Mouse (Mus musculus): ENCODE measurements around the gene Pcsk2. TPM values are rescaled to one million over a fixed set of nuclear protein-coding genes. Genes with fewer than 3 reads are reported as not detected.

The Pcsk2 gene
- polyA plus RNA-seq (2015; fragmentation: Nextera tagmentation; extraction: Ambion mirVana), result 1.5 and 2.2 TPM in 2 replicates

- Histone ChIP-seq H3K9ac (peak within 1 kb of the TSS; percentile 8; the same call in 1 of the 2 replicates), H3K9me3 (no peaks in the 10 kb centered on the region), H3K4me2 (replicated peaks) (peak within 1 kb of the TSS; percentile 81), H3K4me3 (replicated peaks) (peak within 1 kb of the TSS; percentile 48), H3K27me3 (replicated peaks) (peaks cover 39% of the 10 kb centered on the region), H3K36me3 (no peaks in the 10 kb centered on the region), H3K4me1 (replicated peaks) (0 out of 2 replicates have a peak, but pooled peaks cover 9% of the 10 kb centered on the region), H3K27ac (no peak within 1 kb of the TSS)
- ATAC-seq, result peak; percentile 96
- under 1% methylated on average over 33 of the region's 51 CpGs for WGBS
Observed at GRCm38 (mm10) chr2:143545758-143546246, at the start of gene Pcsk2. Gene Pcsk2, plus strand, starts transcription at chr2:143546156.

DNA sequence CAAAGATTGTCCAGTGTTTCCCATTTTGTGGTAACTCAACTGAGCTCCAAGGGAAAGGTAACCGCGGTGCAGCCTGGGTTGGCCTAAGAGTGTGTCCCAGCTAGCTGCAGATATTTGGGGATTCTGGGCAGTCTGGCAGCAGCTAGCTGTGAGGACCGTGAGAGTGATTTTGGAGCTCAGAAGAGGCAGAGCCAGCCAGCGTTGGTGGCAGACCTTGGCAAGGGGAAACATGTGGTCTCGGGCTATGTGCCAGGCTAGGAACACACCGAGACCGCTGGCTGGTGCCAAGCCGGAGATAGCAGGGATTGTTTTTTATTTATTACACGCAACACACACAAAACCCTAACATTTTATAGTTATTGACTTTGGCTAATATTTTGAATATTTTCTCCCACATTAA lies 45.1 kb upstream of the Pcsk2 start:
- ATAC-seq, result no peak
- Histone ChIP-seq H3K27me3 (replicated peaks) (no peaks in the 10 kb centered on the region), H3K4me3 (replicated peaks) (no peak overlapping the region), H3K9ac (no peak overlapping the region), H3K27ac (no peak overlapping the region), H3K4me1 (replicated peaks) (no peaks in the 10 kb centered on the region), H3K4me2 (replicated peaks) (no peak overlapping the region), H3K36me3 (no peaks in the 10 kb centered on the region), H3K9me3 (no peaks in the 10 kb centered on the region)
- 95% methylated on average over 9 of the region's 9 CpGs for WGBS

GRCm38 (mm10) chr2:143501760-143502159 lies 44.2 kb upstream of the Pcsk2 start:
- 51% methylated on average over 5 of the region's 5 CpGs for WGBS
- H3K9me3 ChIP-seq, result no peaks in the 10 kb centered on the region
- no peak overlapping the region for H3K9ac ChIP-seq
- no peak for ATAC-seq
- no peak overlapping the region for H3K4me2 ChIP-seq (replicated peaks)
- H3K4me1 ChIP-seq (replicated peaks), result no peaks in the 10 kb centered on the region
- no peaks in the 10 kb centered on the region for H3K27me3 ChIP-seq (replicated peaks)
- no peak overlapping the region for H3K4me3 ChIP-seq (replicated peaks)
- no peaks in the 10 kb centered on the region for H3K36me3 ChIP-seq
- no peak overlapping the region for H3K27ac ChIP-seq

DNA sequence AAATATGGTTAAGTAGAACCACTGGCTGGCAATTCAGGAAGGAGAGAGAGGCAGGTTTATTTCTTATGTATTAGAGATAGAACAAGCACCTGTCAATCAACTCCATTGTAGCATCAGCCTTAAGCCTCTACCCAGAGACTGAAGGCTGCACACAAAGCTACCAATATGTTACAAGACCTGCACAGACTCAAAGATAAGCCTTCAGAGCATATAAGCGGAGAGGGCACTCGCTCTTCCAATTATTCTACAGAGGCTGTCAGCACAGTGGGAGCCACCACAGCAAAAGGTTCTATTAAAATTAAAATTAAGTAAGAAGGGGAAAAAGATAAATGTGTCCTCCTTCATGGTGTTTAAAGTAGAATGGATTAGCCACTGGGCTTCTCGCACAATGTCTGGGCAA lies 43.8 kb upstream of the Pcsk2 start:
- 90% methylated on average over 3 of the region's 3 CpGs for WGBS
- H3K36me3 ChIP-seq, result no peaks in the 10 kb centered on the region
- H3K9me3 ChIP-seq, result no peaks in the 10 kb centered on the region
- ATAC-seq, result no peak
- no peak overlapping the region for H3K27ac ChIP-seq
- no peak overlapping the region for H3K9ac ChIP-seq
- no peaks in the 10 kb centered on the region for H3K4me1 ChIP-seq (replicated peaks)
- H3K4me3 ChIP-seq (replicated peaks), result no peak overlapping the region
- H3K4me2 ChIP-seq (replicated peaks), result no peak overlapping the region
- no peaks in the 10 kb centered on the region for H3K27me3 ChIP-seq (replicated peaks)

DNA sequence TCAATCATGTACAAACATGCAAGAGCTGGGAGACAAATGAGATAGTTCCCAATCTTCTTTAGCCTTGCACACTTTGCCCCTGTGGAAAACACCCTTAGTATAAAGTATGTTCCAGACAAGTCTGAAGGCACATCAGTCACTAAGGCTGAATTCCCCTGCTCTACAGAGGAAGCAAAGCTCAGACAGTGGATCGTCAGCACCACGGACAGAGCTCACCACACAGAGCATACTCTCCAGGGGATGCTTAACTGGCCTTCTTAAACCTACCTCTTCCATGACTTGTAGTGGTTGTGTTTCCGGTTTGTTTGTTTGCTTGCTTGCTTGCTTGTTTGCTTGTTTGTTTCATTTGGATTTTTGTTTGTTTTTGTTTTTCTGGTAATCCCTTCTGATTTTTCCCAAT lies 9.5 kb upstream of the Pcsk2 start:
- H3K36me3 ChIP-seq, result no peaks in the 10 kb centered on the region
- H3K4me3 ChIP-seq (replicated peaks), result no peak overlapping the region
- no peaks in the 10 kb centered on the region for H3K9me3 ChIP-seq
- H3K27ac ChIP-seq, result no peak overlapping the region
- H3K9ac ChIP-seq, result no peak overlapping the region
- 9% methylated on average over 3 of the region's 3 CpGs for WGBS
- H3K4me2 ChIP-seq (replicated peaks), result no peak overlapping the region
- no peaks in the 10 kb centered on the region for H3K4me1 ChIP-seq (replicated peaks)
- H3K27me3 ChIP-seq (replicated peaks), result no peaks in the 10 kb centered on the region; the same call in 1 of the 2 replicates
- no peak for ATAC-seq

- Histone ChIP-seq H3K4me3 (replicated peaks) (peak overlapping the region; percentile 48), H3K9ac (peak overlapping the region; percentile 8; the same call in 1 of the 2 replicates), H3K36me3 (no peaks in the 10 kb centered on the region), H3K9me3 (no peaks in the 10 kb centered on the region), H3K4me1 (replicated peaks) (0 out of 2 replicates have a peak, but pooled peaks cover 9% of the 10 kb centered on the region), H3K4me2 (replicated peaks) (peak overlapping the region; percentile 81), H3K27me3 (replicated peaks) (peaks cover 39% of the 10 kb centered on the region), H3K27ac (no peak overlapping the region)
- peak; percentile 52 for ATAC-seq
- WGBS, result under 1% methylated on average over 7 of the region's 7 CpGs
Observed at GRCm38 (mm10) chr2:143545299-143545751, 631 bp upstream of the Pcsk2 start.

DNA sequence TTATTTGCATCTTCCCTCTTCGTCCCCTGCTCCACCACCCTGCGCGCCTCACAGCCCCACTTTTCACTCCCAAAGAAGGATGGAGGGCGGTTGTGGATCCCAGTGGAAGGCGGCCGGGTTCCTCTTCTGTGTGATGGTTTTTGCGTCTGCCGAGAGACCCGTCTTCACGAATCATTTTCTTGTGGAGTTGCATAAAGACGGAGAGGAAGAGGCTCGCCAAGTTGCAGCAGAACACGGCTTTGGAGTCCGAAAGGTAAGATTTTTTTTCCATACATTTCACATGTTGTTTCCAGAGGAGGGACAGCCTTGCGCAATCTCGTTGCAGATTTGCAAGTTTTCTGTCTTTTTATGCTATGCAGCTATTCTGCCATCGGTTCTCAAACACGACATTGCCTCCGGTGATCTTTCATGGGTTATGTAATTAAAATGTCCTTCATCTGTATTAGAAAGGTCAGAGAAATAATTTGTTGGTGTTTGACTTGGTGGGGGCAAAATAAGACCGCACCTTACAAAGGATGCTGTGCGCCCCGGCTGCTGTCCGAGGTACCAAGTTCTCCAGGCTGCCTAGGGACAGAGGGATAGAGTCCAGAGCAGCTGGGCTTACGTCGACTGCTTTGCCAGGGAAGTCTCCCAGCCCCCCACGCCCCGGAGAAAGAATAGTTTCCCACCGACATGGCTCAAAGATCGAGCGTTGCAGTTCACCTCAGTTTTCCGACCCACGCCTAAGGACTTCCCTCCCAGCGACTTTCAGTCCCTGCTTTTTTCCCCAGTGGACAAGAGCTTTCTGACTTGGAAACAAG lies 656 bp downstream of the Pcsk2 start:
- Histone ChIP-seq H3K27me3 (replicated peaks) (peaks cover 39% of the 10 kb centered on the region), H3K9ac (no peak overlapping the region), H3K4me3 (replicated peaks) (peak overlapping the region; percentile 48), H3K36me3 (no peaks in the 10 kb centered on the region), H3K4me1 (replicated peaks) (0 out of 2 replicates have a peak, but pooled peaks cover 9% of the 10 kb centered on the region), H3K9me3 (no peaks in the 10 kb centered on the region), H3K4me2 (replicated peaks) (peak overlapping the region; percentile 81), H3K27ac (no peak overlapping the region)
- ATAC-seq, result no peak
- WGBS, result 3% methylated on average over 33 of the region's 33 CpGs

DNA sequence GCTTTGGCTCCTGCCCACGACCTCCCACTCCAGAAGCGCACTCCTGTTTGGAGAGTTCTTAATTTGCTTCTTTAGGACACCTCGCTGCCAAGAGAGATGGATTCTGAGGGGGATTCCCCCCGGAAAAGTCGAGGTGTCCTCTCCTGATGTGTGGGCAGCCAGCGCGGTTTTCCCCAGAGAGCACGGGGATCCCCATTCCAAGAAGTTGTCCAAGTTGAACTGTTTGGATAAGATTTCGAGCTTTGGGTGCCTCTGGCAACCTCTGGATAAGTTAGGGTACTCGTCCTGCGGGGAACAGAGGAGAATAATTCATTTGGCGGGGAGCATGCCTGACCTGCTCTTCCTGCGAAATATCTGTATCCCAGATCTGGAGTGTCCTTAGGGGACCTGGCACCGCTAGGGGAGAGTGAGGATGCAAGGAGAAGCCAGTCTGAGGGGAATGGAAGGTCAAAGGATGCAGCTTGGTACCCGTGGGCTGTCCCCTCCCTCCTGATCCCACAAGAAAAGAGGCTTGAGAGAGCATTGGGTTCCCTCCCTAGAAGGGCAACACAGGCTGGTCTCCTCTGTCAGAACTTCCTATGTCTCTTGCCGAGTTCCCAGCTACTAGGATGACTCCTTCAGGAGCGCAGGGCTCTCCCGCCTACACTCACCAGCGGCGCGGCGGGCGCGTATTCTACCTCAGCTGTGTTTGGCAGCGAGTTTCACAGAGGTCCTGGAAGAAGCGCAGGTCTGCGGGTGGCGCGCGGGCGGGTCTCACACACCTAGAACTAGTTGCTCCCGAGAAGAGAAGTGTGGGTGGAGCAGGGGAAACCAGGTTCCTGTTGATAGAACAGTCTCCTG lies 1.5 kb downstream of the Pcsk2 start:
- WGBS, result 2% methylated on average over 32 of the region's 32 CpGs
- H3K27ac ChIP-seq, result no peak overlapping the region
- H3K4me2 ChIP-seq (replicated peaks), result peak overlapping the region; percentile 81; the same call in 1 of the 2 replicates
- H3K4me3 ChIP-seq (replicated peaks), result no peak overlapping the region
- 0 out of 2 replicates have a peak, but pooled peaks cover 9% of the 10 kb centered on the region for H3K4me1 ChIP-seq (replicated peaks)
- H3K36me3 ChIP-seq, result no peaks in the 10 kb centered on the region
- H3K9me3 ChIP-seq, result no peaks in the 10 kb centered on the region
- ATAC-seq, result no peak
- no peak overlapping the region for H3K9ac ChIP-seq
- H3K27me3 ChIP-seq (replicated peaks), result peaks cover 39% of the 10 kb centered on the region

DNA sequence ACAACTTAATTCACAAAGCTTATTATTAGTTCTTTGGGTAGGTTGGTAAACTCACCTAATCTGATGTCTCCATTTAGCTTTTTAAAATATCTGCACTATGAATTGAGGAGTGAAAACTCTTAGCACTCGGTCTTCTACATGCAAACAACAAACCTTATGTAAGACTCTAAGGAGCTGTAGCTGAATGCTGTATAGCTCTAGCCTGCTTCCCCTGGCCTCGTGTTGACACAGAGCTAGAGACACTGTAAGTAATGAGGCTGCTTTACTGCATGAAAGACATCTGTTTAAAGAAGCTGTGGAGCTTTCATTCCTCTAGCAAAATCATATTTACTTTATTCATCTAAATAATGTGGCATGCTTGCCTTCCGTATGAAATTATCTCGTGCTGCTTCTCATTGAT lies 14.4 kb downstream of the Pcsk2 start:
- no peak overlapping the region for H3K4me2 ChIP-seq (replicated peaks)
- WGBS, result 63% methylated on average over 4 of the region's 4 CpGs
- no peak for ATAC-seq

GRCm38 (mm10) chr2:143565062-143565461 lies 19.1 kb downstream of the Pcsk2 start:
- no peaks in the 10 kb centered on the region for H3K4me1 ChIP-seq (replicated peaks)
- H3K9me3 ChIP-seq, result no peaks in the 10 kb centered on the region
- H3K9ac ChIP-seq, result no peak overlapping the region
- no peak overlapping the region for H3K27ac ChIP-seq
- H3K4me2 ChIP-seq (replicated peaks), result no peak overlapping the region
- WGBS, result 72% methylated on average over 2 of the region's 2 CpGs
- ATAC-seq, result no peak
- no peaks in the 10 kb centered on the region for H3K27me3 ChIP-seq (replicated peaks)
- H3K4me3 ChIP-seq (replicated peaks), result no peak overlapping the region
- no peaks in the 10 kb centered on the region for H3K36me3 ChIP-seq

More for the DNA sequence above, 14.4 kb downstream of the Pcsk2 start:
- no peaks in the 10 kb centered on the region for H3K4me1 ChIP-seq (replicated peaks)
- H3K27me3 ChIP-seq (replicated peaks), result no peaks in the 10 kb centered on the region
- no peak overlapping the region for H3K4me3 ChIP-seq (replicated peaks)
- H3K9ac ChIP-seq, result no peak overlapping the region
- H3K27ac ChIP-seq, result no peak overlapping the region
- H3K9me3 ChIP-seq, result no peaks in the 10 kb centered on the region
- no peaks in the 10 kb centered on the region for H3K36me3 ChIP-seq

- H3K4me3 ChIP-seq (replicated peaks), result no peak overlapping the region
- no peaks in the 10 kb centered on the region for H3K27me3 ChIP-seq (replicated peaks)
- no peaks in the 10 kb centered on the region for H3K4me1 ChIP-seq (replicated peaks)
- H3K36me3 ChIP-seq, result no peaks in the 10 kb centered on the region
- ATAC-seq, result no peak
- 79% methylated on average over 6 of the region's 6 CpGs for WGBS
- H3K9ac ChIP-seq, result no peak overlapping the region
- H3K4me2 ChIP-seq (replicated peaks), result no peak overlapping the region
- no peaks in the 10 kb centered on the region for H3K9me3 ChIP-seq
- H3K27ac ChIP-seq, result no peak overlapping the region
Observed at GRCm38 (mm10) chr2:143565961-143566360, 20.0 kb downstream of the Pcsk2 start.

DNA sequence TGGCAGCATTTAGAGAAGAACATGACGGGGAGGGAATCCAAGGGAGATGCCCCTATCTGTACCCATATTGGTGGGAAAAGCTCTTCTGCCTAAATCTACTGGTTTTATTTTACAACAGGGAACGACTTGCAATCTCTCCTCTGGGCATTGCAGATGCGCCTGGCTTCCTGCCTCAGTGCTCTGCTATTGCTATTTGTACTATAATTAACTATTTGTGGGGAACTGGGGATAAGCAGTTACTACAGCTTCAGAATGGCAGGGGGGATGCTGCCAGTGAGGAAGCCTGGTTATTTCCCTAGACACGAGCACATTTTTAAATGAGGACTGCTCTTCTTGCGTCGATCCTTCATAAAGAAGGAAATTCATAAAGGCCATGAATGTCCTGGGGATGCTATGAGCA lies 39.4 kb downstream of the Pcsk2 start:
- H3K36me3 ChIP-seq, result no peaks in the 10 kb centered on the region
- no peak overlapping the region for H3K27ac ChIP-seq
- H3K27me3 ChIP-seq (replicated peaks), result no peaks in the 10 kb centered on the region
- 84% methylated on average over 6 of the region's 6 CpGs for WGBS
- ATAC-seq, result no peak
- H3K4me3 ChIP-seq (replicated peaks), result no peak overlapping the region
- no peaks in the 10 kb centered on the region for H3K4me1 ChIP-seq (replicated peaks)
- no peak overlapping the region for H3K9ac ChIP-seq
- no peak overlapping the region for H3K4me2 ChIP-seq (replicated peaks)
- H3K9me3 ChIP-seq, result no peaks in the 10 kb centered on the region
